Mouse (Mus musculus) liver, postnatal 0 days (tissue): ENCODE measurements around the gene Abcd1. TPM values are rescaled to one million over a fixed set of nuclear protein-coding genes. Genes with fewer than 3 reads are reported as not detected.
"Not testable (repeated sequence)": the region's sequence is repeated elsewhere in the genome, so short reads cannot be mapped to it uniquely, and the experiment has no call there.

Source experiments
- ATAC-seq: fragments of 200-750 bp; cut with Nextera tagmentation; 2 replicates; pipeline ENCODE4 v1.8.0; 2017; ENCODE audit warnings: mild to moderate bottlenecking, moderate library complexity
- DNase-seq: peaks from one replicate; pipeline ENCODE4 v3.0.0-alpha.2; 2016
- H3K27ac ChIP-seq: fragments of 300-500 bp; sonication (generic); 2 replicates; pipeline ENCODE4 v1.5.1; 2014; ENCODE audit warnings: antibody characterized with exemption, moderate library complexity, mild to moderate bottlenecking, low read depth
- H3K27me3 ChIP-seq: fragments of 300-500 bp; sonication (generic); 2 replicates; pipeline ENCODE4 v1.6.1; 2014; ENCODE audit warnings: low read length, control low read depth, mixed read lengths; ENCODE audit not compliant: insufficient read depth
- H3K36me3 ChIP-seq: fragments of 300-500 bp; sonication (generic); replicated peaks from 2 replicates; pipeline ENCODE4 v1.6.1; 2014; ENCODE audit warnings: mild to moderate bottlenecking, control low read depth, low read length, moderate library complexity, mixed read lengths; ENCODE audit not compliant: insufficient read depth
- H3K4me1 ChIP-seq: fragments of 300-500 bp; sonication (generic); 2 replicates; pipeline ENCODE4 v1.6.1; 2014; ENCODE audit warnings: antibody characterized with exemption, mild to moderate bottlenecking, control low read depth; ENCODE audit not compliant: insufficient read depth
- H3K4me2 ChIP-seq: fragments of 300-500 bp; sonication (generic); 2 replicates; pipeline ENCODE4 v1.6.1; 2014; ENCODE audit warnings: low read depth, mild to moderate bottlenecking, low read length, moderate library complexity, mixed read lengths
- H3K4me3 ChIP-seq: fragments of 300-500 bp; sonication (generic); 2 replicates; pipeline ENCODE4 v1.5.1; 2014; ENCODE audit warnings: low read depth, low read length
- H3K9ac ChIP-seq: fragments of 300-500 bp; sonication (generic); replicated peaks from 2 replicates; pipeline ENCODE4 v1.6.1; 2014; ENCODE audit warnings: mild to moderate bottlenecking, moderate library complexity
- H3K9me3 ChIP-seq: fragments of 300-500 bp; sonication (generic); 2 replicates; pipeline ENCODE4 v1.6.1; 2016; ENCODE audit warnings: mild to moderate bottlenecking, control low read depth, low read length, mixed read lengths
- CTCF ChIP-seq: sonication (generic); IDR thresholded peaks from 2 replicates; pipeline ENCODE4 v1.5.1; 2016; ENCODE audit warnings: antibody characterized with exemption, low read depth
- EP300 ChIP-seq: IDR thresholded peaks from 2 replicates; pipeline ENCODE4 v1.6.1; 2016; ENCODE audit warnings: antibody characterized with exemption, low read depth, mild to moderate bottlenecking
- WGBS: fragments of 180-500 bp; shearing (Covaris S2); extraction: QIAGEN DNeasy Blood & Tissue Kit; methylation state at CpG from one replicate; pipeline ENCODE4 v1.1.7; 2014; ENCODE audit not compliant: insufficient replicate concordance; 5-methylcytosine and 5-hydroxymethylcytosine counted together
- polyA plus RNA-seq: library from polyadenylated mRNA; unstranded; fragments of >200 nt; fragmentation: Nextera tagmentation; extraction: Ambion mirVana; gene quantifications from 2 replicates; pipeline ENCODE4 v1.2.1, GENCODE M21; 2015

Abcd1 gene
- polyA plus RNA-seq, 1 experiment from 2014 or later: 7.5 TPM

DNA sequence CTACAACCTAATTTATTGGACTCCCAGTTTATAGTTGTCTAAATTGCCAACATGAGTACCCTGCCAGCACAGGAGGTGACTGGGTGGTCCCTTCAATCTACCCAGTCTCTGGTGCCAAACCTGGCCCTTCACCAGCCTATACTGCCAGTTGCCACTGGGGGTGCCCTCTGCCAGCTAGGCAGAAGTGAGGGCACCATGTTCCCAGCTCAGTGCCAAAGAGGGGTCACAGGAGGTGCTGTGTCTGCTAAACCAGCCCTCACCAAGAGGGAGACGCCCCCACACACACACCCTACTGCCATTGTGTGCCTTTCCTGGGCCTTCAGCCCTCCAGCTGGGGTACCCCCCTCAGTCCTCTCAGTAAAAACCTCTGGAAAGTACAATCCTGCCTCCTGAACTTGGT is 21.8 kb downstream of the Abcd1 start:
- no peaks in the 10 kb centered on the region for H3K9me3 ChIP-seq
- peak; percentile 46 for TF ChIP-seq CTCF
- TF ChIP-seq EP300: no peak
- no peak overlapping the region for H3K9ac ChIP-seq
- H3K27ac ChIP-seq: no peak overlapping the region
- DNase-seq (no peak), ATAC-seq (no peak)
- no peak overlapping the region for H3K4me2 ChIP-seq
- WGBS: 55% methylated on average over 1 of the region's 1 CpGs
- no peaks in the 10 kb centered on the region; the same call in 1 of the 2 replicates for H3K36me3 ChIP-seq
- no peaks in the 10 kb centered on the region for H3K27me3 ChIP-seq
- no peak overlapping the region for H3K4me3 ChIP-seq
- H3K4me1 ChIP-seq: no peaks in the 10 kb centered on the region

DNA sequence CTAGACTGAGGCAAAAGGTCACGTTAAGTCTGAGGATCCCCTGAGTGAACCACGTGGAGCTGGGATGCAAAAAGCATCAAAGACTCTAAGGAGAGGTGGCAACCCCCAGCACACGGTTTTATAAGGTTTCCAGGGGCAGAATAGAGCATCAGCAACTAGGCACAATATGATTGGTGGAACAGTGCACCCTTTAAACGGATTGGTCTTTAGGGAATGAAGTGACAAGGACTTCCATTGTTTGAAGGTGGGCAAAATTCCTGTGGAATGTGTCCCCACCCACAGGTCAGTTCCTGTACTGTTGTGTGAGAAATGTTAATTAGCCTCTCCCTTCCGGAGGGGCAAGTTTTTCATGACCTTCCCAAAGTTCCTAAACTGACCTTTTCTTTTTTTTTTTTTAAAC is 22.8 kb downstream of the Abcd1 start:
- TF ChIP-seq EP300 (no peak), CTCF (no peak)
- WGBS: 62% methylated on average over 5 of the region's 5 CpGs
- ATAC-seq: no peak

DNA sequence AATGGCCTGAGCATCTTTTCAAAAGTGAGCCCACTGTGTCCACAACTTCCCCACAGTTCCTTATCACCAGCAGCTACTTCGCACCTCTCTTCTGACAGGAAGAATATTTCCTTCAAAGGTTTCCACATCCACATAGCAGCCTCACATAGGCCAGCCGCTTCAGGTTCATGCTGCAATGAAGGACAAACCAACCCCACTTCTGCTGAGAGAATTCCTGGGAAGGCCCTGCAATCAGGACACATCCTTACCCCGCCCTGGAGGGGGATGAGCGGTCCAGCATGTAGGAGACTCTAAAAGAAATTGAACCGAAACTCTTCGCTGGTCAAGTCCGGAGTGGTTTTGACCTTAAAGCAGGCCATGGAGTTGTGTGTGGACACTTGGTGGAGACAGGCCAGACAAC is 23.4 kb downstream of the Abcd1 start:
- ATAC-seq, H3K27ac ChIP-seq, H3K9me3 ChIP-seq, H3K4me3 ChIP-seq, H3K4me2 ChIP-seq, DNase-seq, H3K9ac ChIP-seq, H3K27me3 ChIP-seq, H3K36me3 ChIP-seq, H3K4me1 ChIP-seq: not testable (repeated sequence)
- WGBS: 87% methylated on average over 7 of the region's 7 CpGs

More for the DNA sequence above, 22.8 kb downstream of the Abcd1 start:
- H3K4me1 ChIP-seq: no peaks in the 10 kb centered on the region
- H3K9ac ChIP-seq: no peak overlapping the region
- no peak overlapping the region for H3K27ac ChIP-seq
- no peaks in the 10 kb centered on the region; the same call in 1 of the 2 replicates for H3K36me3 ChIP-seq
- H3K27me3 ChIP-seq: no peaks in the 10 kb centered on the region
- no peak overlapping the region for H3K4me2 ChIP-seq
- H3K4me3 ChIP-seq: no peak overlapping the region
- H3K9me3 ChIP-seq: no peaks in the 10 kb centered on the region
- DNase-seq: no peak

DNA sequence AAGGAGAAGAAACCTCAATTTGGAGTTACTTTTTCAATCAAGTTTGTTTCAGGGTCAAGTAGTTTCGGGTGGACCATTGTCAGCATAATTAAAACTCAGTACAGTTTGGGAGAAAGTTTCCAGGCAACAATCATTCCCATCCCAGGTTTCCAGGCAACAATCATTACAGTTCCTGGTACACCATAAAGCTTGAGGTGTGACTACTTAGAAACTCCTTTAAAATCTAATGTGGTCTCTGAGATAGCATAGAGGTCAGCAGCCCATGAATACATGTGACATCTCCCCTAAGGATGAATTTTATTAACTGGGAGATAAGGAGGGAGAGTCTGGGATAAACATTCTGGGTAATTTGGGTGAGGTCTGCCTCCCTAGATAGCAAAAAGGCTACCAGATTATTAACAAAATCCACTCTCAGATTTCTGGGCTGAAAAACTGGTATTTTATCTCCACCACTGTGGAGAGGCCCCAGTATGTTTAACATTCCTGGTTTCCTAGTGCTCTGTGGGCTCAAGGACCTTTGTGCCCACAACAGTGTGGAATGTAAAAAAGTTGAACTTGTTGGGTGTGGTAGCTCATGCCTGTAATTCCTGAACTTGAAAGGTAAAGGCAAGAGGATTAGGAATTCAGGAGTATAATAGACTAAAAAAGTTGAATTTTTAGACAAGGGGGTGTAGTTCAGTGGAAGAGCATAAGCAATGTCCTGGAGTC is 28.5 kb downstream of the Abcd1 start:
- Histone ChIP-seq H3K27ac (no peak overlapping the region), H3K36me3 (no peaks in the 10 kb centered on the region), H3K9me3 (no peaks in the 10 kb centered on the region), H3K4me2 (no peak overlapping the region), H3K4me3 (no peak overlapping the region), H3K9ac (no peak overlapping the region), H3K4me1 (no peaks in the 10 kb centered on the region), H3K27me3 (no peaks in the 10 kb centered on the region)
- no peak for DNase-seq
- ATAC-seq: no peak
- 67% methylated on average over 1 of the region's 1 CpGs for WGBS
- TF ChIP-seq CTCF: no peak
- no peak for TF ChIP-seq EP300

DNA sequence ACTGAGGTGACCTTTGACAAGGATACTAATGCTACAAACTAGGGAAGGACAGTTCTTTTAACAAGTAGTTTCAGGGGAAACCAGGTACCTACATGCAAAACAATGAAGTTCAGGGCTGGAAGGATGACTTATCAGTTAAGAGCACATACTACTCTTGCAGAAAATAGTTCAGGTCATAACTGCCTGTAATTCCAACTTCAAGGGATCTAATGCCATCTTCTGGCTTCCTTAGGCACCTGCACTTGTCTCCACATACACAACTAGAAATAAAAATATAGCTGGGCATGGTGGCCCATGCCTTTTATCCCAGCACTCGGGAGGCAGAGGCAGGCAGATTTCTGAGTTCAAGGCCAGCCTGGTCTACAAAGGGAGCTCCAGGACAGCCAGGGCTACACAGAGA is 32.6 kb downstream of the Abcd1 start:
- 85% methylated on average over 1 of the region's 1 CpGs for WGBS
- Histone ChIP-seq H3K9ac (no peak overlapping the region), H3K4me3 (no peak overlapping the region), H3K4me2 (no peak overlapping the region), H3K9me3 (no peaks in the 10 kb centered on the region), H3K4me1 (no peaks in the 10 kb centered on the region), H3K36me3 (no peaks in the 10 kb centered on the region), H3K27ac (no peak overlapping the region), H3K27me3 (no peaks in the 10 kb centered on the region)
- DNase-seq (no peak), ATAC-seq (no peak)
- TF ChIP-seq CTCF: peak; percentile 13; the same call in 1 of the 2 replicates
- no peak for TF ChIP-seq EP300

DNA sequence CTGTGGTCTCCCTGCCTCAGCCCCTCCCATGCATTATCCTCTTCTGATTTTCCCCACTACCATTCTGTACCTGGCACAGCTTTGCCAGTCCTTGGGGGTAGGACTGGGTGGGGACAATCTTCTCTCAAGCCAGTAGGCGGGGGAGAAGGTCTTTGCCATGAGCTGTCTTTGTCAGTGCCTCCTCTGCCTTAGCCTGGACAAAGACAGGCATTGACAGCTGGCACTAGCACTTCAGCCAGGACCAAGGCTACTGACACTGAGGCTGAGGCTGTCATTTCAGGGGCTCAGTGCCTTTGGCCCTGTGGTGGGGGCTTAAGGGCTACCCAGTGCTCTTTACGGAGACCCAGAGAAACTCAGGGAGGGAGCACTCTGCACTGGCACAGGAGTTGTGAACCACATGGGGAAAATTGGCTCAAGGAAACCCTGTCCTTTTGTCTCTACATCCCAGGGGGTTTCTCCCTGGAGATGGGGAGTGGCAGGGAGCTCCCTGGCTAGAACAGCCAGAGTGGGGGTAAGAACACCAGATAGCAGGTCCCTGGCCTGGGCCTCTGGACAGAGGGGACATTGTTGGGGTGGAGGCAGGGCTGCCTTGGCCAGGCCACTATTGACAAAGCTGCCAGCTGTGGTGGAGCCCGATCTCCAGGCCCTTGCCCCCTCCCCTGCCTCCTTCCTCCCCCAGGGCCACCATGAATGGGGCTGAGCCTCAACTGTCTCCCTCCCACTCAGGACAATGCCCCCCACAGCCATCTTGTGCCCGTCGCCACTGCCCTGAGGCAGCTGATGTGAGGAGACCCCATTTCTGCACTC is 40.1 kb downstream of the Abcd1 start, which contains the start of gene Plxnb3:
Gene Plxnb3 (plus strand): TSS at position 757 of the 807 bp plus-strand sequence.
- H3K27ac ChIP-seq: no peak within 1 kb of the TSS
- 71% methylated on average over 5 of the region's 5 CpGs for WGBS
- no peak within 1 kb of the TSS for H3K4me2 ChIP-seq
- no peaks in the 10 kb centered on the region for H3K9me3 ChIP-seq
- no peak within 1 kb of the TSS for H3K4me3 ChIP-seq
- TF ChIP-seq EP300 (no peak), CTCF (no peak)
- H3K4me1 ChIP-seq: no peaks in the 10 kb centered on the region
- no peaks in the 10 kb centered on the region for H3K27me3 ChIP-seq
- H3K9ac ChIP-seq: no peak within 1 kb of the TSS
- ATAC-seq (no peak), DNase-seq (no peak)
- H3K36me3 ChIP-seq: no peaks in the 10 kb centered on the region
